Mouse (Mus musculus) hindbrain, embryonic 14.5 days (tissue): ENCODE measurements at regions not wholly inside any gene's neighbourhood (a gene's known extent, or its start where the extent isn't known, plus 50 kb on each side); places are given as distances from the start of the nearest gene placed in this dataset.

Source experiments
- ATAC-seq: fragments of 200-750 bp; cut with Nextera tagmentation; 2 replicates; pipeline ENCODE4 v1.8.0; 2017; ENCODE audit warnings: moderate number of reproducible peaks, mild to moderate bottlenecking, moderate TSS enrichment, moderate library complexity; ENCODE audit not compliant: low FRiP score
- DNase-seq: peaks from one replicate; pipeline ENCODE4 v3.0.0-alpha.2; 2015; ENCODE audit warnings: low spot score
- H3K27ac ChIP-seq: fragments of 300-500 bp; sonication (generic); 2 replicates; pipeline ENCODE4 v1.5.1; 2014; ENCODE audit warnings: mild to moderate bottlenecking, moderate library complexity
- H3K27me3 ChIP-seq: fragments of 300-500 bp; sonication (generic); 2 replicates; pipeline ENCODE4 v1.6.1; 2014; ENCODE audit warnings: mild to moderate bottlenecking, low read length, mixed read lengths; ENCODE audit not compliant: control insufficient read depth, insufficient read depth
- H3K36me3 ChIP-seq: fragments of 300-500 bp; sonication (generic); replicated peaks from 2 replicates; pipeline ENCODE4 v1.6.1; 2014; ENCODE audit not compliant: control insufficient read depth, insufficient read depth
- H3K4me1 ChIP-seq: fragments of 300-500 bp; sonication (generic); replicated peaks from 2 replicates; pipeline ENCODE4 v1.6.1; 2014; ENCODE audit warnings: antibody characterized with exemption, low read length, mixed read lengths; ENCODE audit not compliant: control insufficient read depth, insufficient read depth
- H3K4me2 ChIP-seq: fragments of 300-500 bp; sonication (generic); replicated peaks from 2 replicates; pipeline ENCODE4 v1.6.1; 2014; ENCODE audit warnings: mild to moderate bottlenecking, moderate library complexity
- H3K4me3 ChIP-seq: fragments of 300-500 bp; sonication (generic); replicated peaks from 2 replicates; pipeline ENCODE4 v1.5.1; 2014; ENCODE audit warnings: mild to moderate bottlenecking, low read length
- H3K9ac ChIP-seq: fragments of 300-500 bp; sonication (generic); 2 replicates; pipeline ENCODE4 v1.6.1; 2014
- H3K9me3 ChIP-seq: fragments of 300-500 bp; sonication (generic); 2 replicates; pipeline ENCODE4 v1.6.1; 2016; ENCODE audit warnings: low read length; ENCODE audit not compliant: control insufficient read depth
- WGBS: fragments of 180-500 bp; shearing (Covaris S2); extraction: QIAGEN DNeasy Blood & Tissue Kit; methylation state at CpG from one replicate; pipeline ENCODE4 v1.1.7; 2014; 5-methylcytosine and 5-hydroxymethylcytosine counted together

- ATAC-seq (no peak), DNase-seq (no peak)
- H3K4me1 ChIP-seq: peaks cover 22% of the 10 kb centered on the region; the same call in 1 of the 2 replicates
- H3K4me3 ChIP-seq: no peak overlapping the region
- no peaks in the 10 kb centered on the region for H3K27me3 ChIP-seq
- H3K36me3 ChIP-seq: no peaks in the 10 kb centered on the region
- H3K9me3 ChIP-seq: no peaks in the 10 kb centered on the region
- H3K4me2 ChIP-seq: no peak overlapping the region
- H3K9ac ChIP-seq: no peak overlapping the region
- 74% methylated on average over 7 of the region's 7 CpGs for WGBS
- H3K27ac ChIP-seq: no peak overlapping the region
These were observed 62.0 kb downstream of the Tpra1 start for GRCm38 (mm10) chr6:88964071-88964470.

- DNase-seq (no peak), ATAC-seq (no peak)
- H3K4me2 ChIP-seq: no peak overlapping the region
- H3K9ac ChIP-seq: no peak overlapping the region
- H3K9me3 ChIP-seq: no peaks in the 10 kb centered on the region
- peaks cover 22% of the 10 kb centered on the region; the same call in 1 of the 2 replicates for H3K4me1 ChIP-seq
- peak overlapping the region; percentile 50; the same call in 1 of the 2 replicates for H3K27ac ChIP-seq
- H3K36me3 ChIP-seq: no peaks in the 10 kb centered on the region
- no peaks in the 10 kb centered on the region for H3K27me3 ChIP-seq
- 83% methylated on average over 6 of the region's 6 CpGs for WGBS
- H3K4me3 ChIP-seq: no peak overlapping the region
These were observed 62.9 kb downstream of the Tpra1 start for GRCm38 (mm10) chr6:88964911-88965310.

GRCm38 (mm10) chr6:88965361-88966226 is 63.5 kb downstream of the Tpra1 start:
- peak; percentile 47; the same call in 1 of the 2 replicates for ATAC-seq
- Histone ChIP-seq H3K9ac (peak overlapping the region; percentile 4; the same call in 1 of the 2 replicates), H3K9me3 (no peaks in the 10 kb centered on the region), H3K4me3 (no peak overlapping the region), H3K36me3 (no peaks in the 10 kb centered on the region), H3K4me1 (peaks cover 21% of the 10 kb centered on the region; the same call in 1 of the 2 replicates), H3K27ac (peak overlapping the region; percentile 50), H3K27me3 (no peaks in the 10 kb centered on the region), H3K4me2 (no peak overlapping the region)
- WGBS: 29% methylated on average over 19 of the region's 19 CpGs
- DNase-seq: no peak

- Histone ChIP-seq H3K27me3 (no peaks in the 10 kb centered on the region), H3K4me3 (no peak overlapping the region), H3K27ac (peak overlapping the region; percentile 50), H3K4me2 (no peak overlapping the region), H3K9me3 (no peaks in the 10 kb centered on the region), H3K4me1 (peaks cover 30% of the 10 kb centered on the region), H3K9ac (0 out of 2 replicates have a peak overlapping the region, but pooled peaks have one; percentile 4), H3K36me3 (no peaks in the 10 kb centered on the region)
- no peak for DNase-seq
- no peak for ATAC-seq
- 87% methylated on average over 4 of the region's 4 CpGs for WGBS
These were observed 64.5 kb downstream of the Tpra1 start for GRCm38 (mm10) chr6:88966501-88966900.

GRCm38 (mm10) chr6:88968842-88969241 is 66.8 kb downstream of the Tpra1 start:
- H3K9me3 ChIP-seq: no peaks in the 10 kb centered on the region
- H3K4me1 ChIP-seq: peaks cover 42% of the 10 kb centered on the region
- H3K4me2 ChIP-seq: no peak overlapping the region
- H3K36me3 ChIP-seq: no peaks in the 10 kb centered on the region
- WGBS: 44% methylated on average over 4 of the region's 4 CpGs
- DNase-seq: no peak
- no peak overlapping the region for H3K27ac ChIP-seq
- no peak overlapping the region for H3K9ac ChIP-seq
- H3K4me3 ChIP-seq: no peak overlapping the region
- ATAC-seq: peak; percentile 5; the same call in 1 of the 2 replicates
- H3K27me3 ChIP-seq: no peaks in the 10 kb centered on the region

GRCm38 (mm10) chr6:88971729-88972128 is 69.7 kb downstream of the Tpra1 start:
- no peaks in the 10 kb centered on the region for H3K36me3 ChIP-seq
- peaks cover 50% of the 10 kb centered on the region for H3K4me1 ChIP-seq
- no peak overlapping the region for H3K4me3 ChIP-seq
- H3K27me3 ChIP-seq: no peaks in the 10 kb centered on the region
- no peaks in the 10 kb centered on the region for H3K9me3 ChIP-seq
- DNase-seq (no peak), ATAC-seq (no peak)
- no peak overlapping the region for H3K9ac ChIP-seq
- WGBS: 6% methylated on average over 9 of the region's 9 CpGs
- H3K27ac ChIP-seq: 0 out of 2 replicates have a peak overlapping the region, but pooled peaks have one; percentile 6
- no peak overlapping the region for H3K4me2 ChIP-seq

GRCm38 (mm10) chr6:88974457-88974856 is 72.4 kb downstream of the Tpra1 start:
- H3K27me3 ChIP-seq: no peaks in the 10 kb centered on the region
- 14% methylated on average over 7 of the region's 7 CpGs for WGBS
- peak overlapping the region; percentile 69 for H3K27ac ChIP-seq
- H3K36me3 ChIP-seq: no peaks in the 10 kb centered on the region
- DNase-seq: peak; percentile 53
- no peak overlapping the region for H3K4me2 ChIP-seq
- no peak overlapping the region for H3K4me3 ChIP-seq
- H3K4me1 ChIP-seq: peaks cover 63% of the 10 kb centered on the region
- H3K9ac ChIP-seq: no peak overlapping the region
- H3K9me3 ChIP-seq: no peaks in the 10 kb centered on the region
- ATAC-seq: 0 out of 2 replicates have a peak, but pooled peaks have one; percentile 33

- ATAC-seq (no peak), DNase-seq (peak; percentile 58)
- WGBS: 4% methylated on average over 13 of the region's 13 CpGs
- no peaks in the 10 kb centered on the region for H3K36me3 ChIP-seq
- H3K4me3 ChIP-seq: no peak overlapping the region
- peaks cover 57% of the 10 kb centered on the region for H3K4me1 ChIP-seq
- 0 out of 2 replicates have a peak overlapping the region, but pooled peaks have one; percentile 6 for H3K9ac ChIP-seq
- H3K4me2 ChIP-seq: peak overlapping the region; percentile 20; the same call in 1 of the 2 replicates
- no peaks in the 10 kb centered on the region for H3K27me3 ChIP-seq
- peak overlapping the region; percentile 48 for H3K27ac ChIP-seq
- no peaks in the 10 kb centered on the region for H3K9me3 ChIP-seq
These were observed 74.5 kb downstream of the Tpra1 start for GRCm38 (mm10) chr6:88976581-88976980.

GRCm38 (mm10) chr6:88976994-88977393 is 74.9 kb downstream of the Tpra1 start:
- WGBS: under 1% methylated on average over 8 of the region's 8 CpGs
- Histone ChIP-seq H3K4me1 (peaks cover 56% of the 10 kb centered on the region), H3K4me3 (no peak overlapping the region), H3K36me3 (no peaks in the 10 kb centered on the region), H3K27me3 (no peaks in the 10 kb centered on the region), H3K9ac (peak overlapping the region; percentile 6; the same call in 1 of the 2 replicates), H3K9me3 (no peaks in the 10 kb centered on the region), H3K4me2 (peak overlapping the region; percentile 20; the same call in 1 of the 2 replicates), H3K27ac (peak overlapping the region; percentile 48)
- DNase-seq (no peak), ATAC-seq (no peak)
